Mouse (Mus musculus) liver, postnatal 0 days (tissue): ENCODE data around the gene Nedd4. TPM values are rescaled to one million over a fixed set of nuclear protein-coding genes. Genes with fewer than 3 reads are reported as not detected.

Source experiments
- ATAC-seq: fragments of 200-750 bp; cut with Nextera tagmentation; 2 replicates; pipeline ENCODE4 v1.8.0; 2017; ENCODE audit warnings: mild to moderate bottlenecking, moderate library complexity
- DNase-seq: peaks from one replicate; pipeline ENCODE4 v3.0.0-alpha.2; 2016
- H3K27ac ChIP-seq: fragments of 300-500 bp; sonication (generic); 2 replicates; pipeline ENCODE4 v1.5.1; 2014; ENCODE audit warnings: antibody characterized with exemption, moderate library complexity, mild to moderate bottlenecking, low read depth
- H3K27me3 ChIP-seq: fragments of 300-500 bp; sonication (generic); 2 replicates; pipeline ENCODE4 v1.6.1; 2014; ENCODE audit warnings: low read length, control low read depth, mixed read lengths; ENCODE audit not compliant: insufficient read depth
- H3K36me3 ChIP-seq: fragments of 300-500 bp; sonication (generic); replicated peaks from 2 replicates; pipeline ENCODE4 v1.6.1; 2014; ENCODE audit warnings: mild to moderate bottlenecking, control low read depth, low read length, moderate library complexity, mixed read lengths; ENCODE audit not compliant: insufficient read depth
- H3K4me1 ChIP-seq: fragments of 300-500 bp; sonication (generic); 2 replicates; pipeline ENCODE4 v1.6.1; 2014; ENCODE audit warnings: antibody characterized with exemption, mild to moderate bottlenecking, control low read depth; ENCODE audit not compliant: insufficient read depth
- H3K4me2 ChIP-seq: fragments of 300-500 bp; sonication (generic); 2 replicates; pipeline ENCODE4 v1.6.1; 2014; ENCODE audit warnings: low read depth, mild to moderate bottlenecking, low read length, moderate library complexity, mixed read lengths
- H3K4me3 ChIP-seq: fragments of 300-500 bp; sonication (generic); 2 replicates; pipeline ENCODE4 v1.5.1; 2014; ENCODE audit warnings: low read depth, low read length
- H3K9ac ChIP-seq: fragments of 300-500 bp; sonication (generic); replicated peaks from 2 replicates; pipeline ENCODE4 v1.6.1; 2014; ENCODE audit warnings: mild to moderate bottlenecking, moderate library complexity
- H3K9me3 ChIP-seq: fragments of 300-500 bp; sonication (generic); 2 replicates; pipeline ENCODE4 v1.6.1; 2016; ENCODE audit warnings: mild to moderate bottlenecking, control low read depth, low read length, mixed read lengths
- CTCF ChIP-seq: sonication (generic); IDR thresholded peaks from 2 replicates; pipeline ENCODE4 v1.5.1; 2016; ENCODE audit warnings: antibody characterized with exemption, low read depth
- EP300 ChIP-seq: IDR thresholded peaks from 2 replicates; pipeline ENCODE4 v1.6.1; 2016; ENCODE audit warnings: antibody characterized with exemption, low read depth, mild to moderate bottlenecking
- WGBS: fragments of 180-500 bp; shearing (Covaris S2); extraction: QIAGEN DNeasy Blood & Tissue Kit; methylation state at CpG from one replicate; pipeline ENCODE4 v1.1.7; 2014; ENCODE audit not compliant: insufficient replicate concordance; 5-methylcytosine and 5-hydroxymethylcytosine counted together
- polyA plus RNA-seq: library from polyadenylated mRNA; unstranded; fragments of >200 nt; fragmentation: Nextera tagmentation; extraction: Ambion mirVana; gene quantifications from 2 replicates; pipeline ENCODE4 v1.2.1, GENCODE M21; 2015

The Nedd4 gene
- polyA plus RNA-seq, 1 experiment from 2014 or later = 70.3 TPM

- no peak overlapping the region for H3K4me3 ChIP-seq
- 76% methylated on average over 8 of the region's 8 CpGs for WGBS
- ATAC-seq = no peak
- no peak overlapping the region for H3K27ac ChIP-seq
- peaks cover 4% of the 10 kb centered on the region for H3K4me1 ChIP-seq
- TF ChIP-seq CTCF (no peak), EP300 (no peak)
- no peak for DNase-seq
- peaks cover 80% of the 10 kb centered on the region for H3K36me3 ChIP-seq
- no peaks in the 10 kb centered on the region for H3K9me3 ChIP-seq
- no peak overlapping the region for H3K4me2 ChIP-seq
- no peaks in the 10 kb centered on the region for H3K27me3 ChIP-seq
- H3K9ac ChIP-seq = no peak overlapping the region
These were observed 62.5 kb downstream of the Nedd4 start for GRCm38 (mm10) chr9:72724491-72725221.

GRCm38 (mm10) chr9:72733966-72734365, 71.8 kb downstream of the Nedd4 start:
- Histone ChIP-seq H3K9me3 (no peaks in the 10 kb centered on the region), H3K4me1 (no peaks in the 10 kb centered on the region), H3K9ac (no peak overlapping the region), H3K27me3 (no peaks in the 10 kb centered on the region), H3K4me2 (no peak overlapping the region), H3K36me3 (peaks cover 82% of the 10 kb centered on the region), H3K4me3 (no peak overlapping the region), H3K27ac (no peak overlapping the region)
- WGBS = 38% methylated on average over 3 of the region's 3 CpGs
- ATAC-seq = no peak
- peak; percentile 83 for TF ChIP-seq CTCF
- TF ChIP-seq EP300 = no peak
- DNase-seq = peak; percentile 70

- no peaks in the 10 kb centered on the region for H3K4me1 ChIP-seq
- H3K9me3 ChIP-seq = no peaks in the 10 kb centered on the region
- 48% methylated on average over 3 of the region's 3 CpGs for WGBS
- H3K4me2 ChIP-seq = no peak overlapping the region
- DNase-seq (peak; percentile 76), ATAC-seq (no peak)
- peaks cover 87% of the 10 kb centered on the region for H3K36me3 ChIP-seq
- H3K4me3 ChIP-seq = no peak overlapping the region
- no peaks in the 10 kb centered on the region for H3K27me3 ChIP-seq
- H3K27ac ChIP-seq = no peak overlapping the region
- TF ChIP-seq CTCF = peak; percentile 89
- TF ChIP-seq EP300 = no peak
- H3K9ac ChIP-seq = no peak overlapping the region
These were observed 73.8 kb downstream of the Nedd4 start for GRCm38 (mm10) chr9:72735822-72736410.

- H3K4me1 ChIP-seq = no peaks in the 10 kb centered on the region
- H3K9me3 ChIP-seq = no peaks in the 10 kb centered on the region
- TF ChIP-seq EP300 = no peak
- TF ChIP-seq CTCF = no peak
- ATAC-seq (no peak), DNase-seq (no peak)
- no peak overlapping the region for H3K4me2 ChIP-seq
- no peak overlapping the region for H3K27ac ChIP-seq
- no peak overlapping the region for H3K4me3 ChIP-seq
- no peaks in the 10 kb centered on the region for H3K27me3 ChIP-seq
- WGBS = 95% methylated on average over 6 of the region's 6 CpGs
- H3K9ac ChIP-seq = no peak overlapping the region
- peaks cover 88% of the 10 kb centered on the region for H3K36me3 ChIP-seq
These were observed 79.1 kb downstream of the Nedd4 start for GRCm38 (mm10) chr9:72741206-72741605.

GRCm38 (mm10) chr9:72746278-72746677, 84.1 kb downstream of the Nedd4 start:
- Histone ChIP-seq H3K4me2 (no peak overlapping the region), H3K27me3 (no peaks in the 10 kb centered on the region), H3K9me3 (no peaks in the 10 kb centered on the region), H3K4me1 (no peaks in the 10 kb centered on the region), H3K36me3 (peaks cover 69% of the 10 kb centered on the region), H3K4me3 (no peak overlapping the region), H3K9ac (no peak overlapping the region), H3K27ac (no peak overlapping the region)
- DNase-seq (no peak), ATAC-seq (no peak)
- no peak for TF ChIP-seq EP300
- no peak for TF ChIP-seq CTCF
- WGBS = 60% methylated on average over 5 of the region's 5 CpGs

- Histone ChIP-seq H3K4me2 (no peak overlapping the region), H3K4me1 (no peaks in the 10 kb centered on the region), H3K27ac (no peak overlapping the region), H3K4me3 (no peak overlapping the region), H3K27me3 (no peaks in the 10 kb centered on the region), H3K36me3 (peaks cover 37% of the 10 kb centered on the region), H3K9me3 (no peaks in the 10 kb centered on the region), H3K9ac (no peak overlapping the region)
- TF ChIP-seq CTCF (no peak), EP300 (no peak)
- 71% methylated on average over 2 of the region's 2 CpGs for WGBS
- ATAC-seq (0 out of 2 replicates have a peak, but pooled peaks have one; percentile 22), DNase-seq (no peak)
These were observed 88.1 kb downstream of the Nedd4 start for GRCm38 (mm10) chr9:72750272-72750671.
